Mouse (Mus musculus) kidney, postnatal 0 days (tissue): ENCODE results near the gene Htr3a. TPM values are rescaled to one million over a fixed set of nuclear protein-coding genes. Genes with fewer than 3 reads are reported as not detected.

Source experiments
- ATAC-seq: fragments of 200-750 bp; cut with Nextera tagmentation; replicated peaks from 2 replicates; pipeline ENCODE4 v1.8.0; 2017; ENCODE audit warnings: low read depth, moderate number of reproducible peaks, moderate TSS enrichment, moderate library complexity; ENCODE audit not compliant: low FRiP score
- DNase-seq: peaks from one replicate; pipeline ENCODE4 v3.0.0-alpha.2; 2016; ENCODE audit warnings: low spot score
- H3K27ac ChIP-seq: fragments of 300-500 bp; sonication (generic); 2 replicates; pipeline ENCODE4 v1.5.1; 2014; ENCODE audit warnings: mild to moderate bottlenecking
- H3K27me3 ChIP-seq: fragments of 300-500 bp; sonication (generic); 2 replicates; pipeline ENCODE4 v1.6.1; 2014; ENCODE audit warnings: low read length, mixed read lengths; ENCODE audit not compliant: insufficient read depth
- H3K36me3 ChIP-seq: fragments of 300-500 bp; sonication (generic); 2 replicates; pipeline ENCODE4 v1.6.1; 2014; ENCODE audit warnings: low read length, mixed read lengths; ENCODE audit not compliant: insufficient read depth
- H3K4me1 ChIP-seq: fragments of 300-500 bp; sonication (generic); replicated peaks from 2 replicates; pipeline ENCODE4 v1.6.1; 2014; ENCODE audit warnings: antibody characterized with exemption, low read length, mixed read lengths; ENCODE audit not compliant: insufficient read depth
- H3K4me2 ChIP-seq: fragments of 300-500 bp; sonication (generic); 2 replicates; pipeline ENCODE4 v1.6.1; 2014; ENCODE audit warnings: mild to moderate bottlenecking, low read length, moderate library complexity, mixed read lengths
- H3K4me3 ChIP-seq: fragments of 300-500 bp; sonication (generic); replicated peaks from 2 replicates; pipeline ENCODE4 v1.5.1; 2014; ENCODE audit warnings: low read depth, low read length
- H3K9ac ChIP-seq: fragments of 300-500 bp; sonication (generic); 2 replicates; pipeline ENCODE4 v1.6.1; 2014; ENCODE audit warnings: low read depth, low read length
- H3K9me3 ChIP-seq: fragments of 300-500 bp; sonication (generic); replicated peaks from 2 replicates; pipeline ENCODE4 v1.6.1; 2016; ENCODE audit warnings: low read length, inconsistent platforms, mixed read lengths
- CTCF ChIP-seq: IDR thresholded peaks from 2 replicates; pipeline ENCODE4 v1.5.1; 2016; ENCODE audit warnings: antibody characterized with exemption, low read depth, mild to moderate bottlenecking, moderate library complexity
- WGBS: fragments of 180-500 bp; shearing (Covaris S2); extraction: QIAGEN DNeasy Blood & Tissue Kit; methylation state at CpG from one replicate; pipeline ENCODE4 v1.1.7; 2014; 5-methylcytosine and 5-hydroxymethylcytosine counted together
- polyA plus RNA-seq: library from polyadenylated mRNA; unstranded; fragments of >200 nt; fragmentation: Nextera tagmentation; extraction: Ambion mirVana; gene quantifications from 2 replicates; pipeline ENCODE4 v1.2.1, GENCODE M21; 2015

The Htr3a gene
- polyA plus RNA-seq, 1 experiment from 2014 or later, result 0.46 TPM

DNA sequence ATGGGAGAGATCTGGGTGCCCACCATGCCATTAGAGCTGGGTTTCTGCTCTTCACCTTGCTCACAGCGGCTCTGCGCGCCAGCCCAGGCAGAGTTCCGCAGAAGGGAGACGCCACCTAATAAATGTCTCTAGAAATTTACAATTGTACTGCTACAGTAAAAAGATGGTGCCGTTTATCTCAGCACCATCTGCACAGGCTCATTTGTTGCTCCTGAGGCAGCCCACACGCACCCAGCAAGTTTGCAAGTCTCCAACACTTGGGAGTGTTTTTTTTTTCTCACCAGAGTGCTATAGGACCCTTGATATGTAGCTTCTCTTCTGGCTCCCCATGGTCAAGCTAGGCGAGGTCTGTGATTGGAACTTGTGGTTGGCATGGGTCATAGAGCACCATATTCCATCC lies 38.0 kb downstream of the Htr3a start:
- DNase-seq, result no peak
- no peaks in the 10 kb centered on the region for H3K9me3 ChIP-seq
- no peak overlapping the region for H3K4me2 ChIP-seq
- H3K36me3 ChIP-seq, result no peaks in the 10 kb centered on the region
- H3K4me3 ChIP-seq, result no peak overlapping the region
- WGBS, result 53% methylated on average over 8 of the region's 8 CpGs
- H3K27ac ChIP-seq, result no peak overlapping the region
- no peak for TF ChIP-seq CTCF
- H3K27me3 ChIP-seq, result no peaks in the 10 kb centered on the region
- ATAC-seq, result no peak
- H3K4me1 ChIP-seq, result no peaks in the 10 kb centered on the region
- no peak overlapping the region for H3K9ac ChIP-seq

DNA sequence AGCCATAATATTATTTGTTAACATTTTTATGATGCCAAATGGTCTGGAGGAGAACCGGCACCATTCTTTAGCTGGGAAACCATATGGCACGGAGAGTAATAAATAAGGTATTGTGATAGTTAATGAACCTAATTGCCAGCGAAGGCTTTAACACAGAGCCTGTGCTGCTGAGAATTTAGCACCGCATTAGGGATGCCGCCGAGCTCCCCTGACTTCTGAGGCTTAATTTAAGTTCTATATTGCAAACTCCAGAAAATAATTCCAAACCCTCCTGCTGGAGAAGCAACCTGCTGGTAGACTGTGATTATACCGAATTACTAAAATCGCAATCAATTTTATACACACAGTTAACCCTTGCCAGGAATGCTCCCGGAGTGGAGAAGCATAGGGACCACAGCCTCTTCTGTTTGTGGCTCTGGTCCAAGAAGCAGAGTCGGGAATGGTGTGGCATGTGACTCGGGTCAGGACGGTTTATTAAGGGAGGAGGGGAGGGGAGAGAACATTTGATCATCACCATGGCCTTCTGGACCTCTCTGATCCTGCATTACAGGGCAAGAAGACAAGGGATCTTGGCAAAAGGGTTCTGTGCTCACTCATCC lies 44.3 kb downstream of the Htr3a start:
- no peak for TF ChIP-seq CTCF
- Histone ChIP-seq H3K4me1 (no peaks in the 10 kb centered on the region), H3K9ac (no peak overlapping the region), H3K36me3 (no peaks in the 10 kb centered on the region), H3K27ac (no peak overlapping the region), H3K4me2 (no peak overlapping the region), H3K4me3 (no peak overlapping the region), H3K27me3 (no peaks in the 10 kb centered on the region), H3K9me3 (no peaks in the 10 kb centered on the region)
- no peak for DNase-seq
- ATAC-seq, result no peak
- WGBS, result 42% methylated on average over 12 of the region's 12 CpGs

- H3K4me2 ChIP-seq, result no peak overlapping the region
- H3K27ac ChIP-seq, result no peak overlapping the region
- H3K27me3 ChIP-seq, result no peaks in the 10 kb centered on the region
- WGBS, result 53% methylated on average over 9 of the region's 9 CpGs
- no peak for TF ChIP-seq CTCF
- DNase-seq (no peak), ATAC-seq (no peak)
- no peak overlapping the region for H3K9ac ChIP-seq
- H3K4me1 ChIP-seq, result no peaks in the 10 kb centered on the region
- no peaks in the 10 kb centered on the region for H3K9me3 ChIP-seq
- H3K36me3 ChIP-seq, result no peaks in the 10 kb centered on the region
- no peak overlapping the region for H3K4me3 ChIP-seq
Observed at GRCm38 (mm10) chr9:48865235-48865634, 45.7 kb downstream of the Htr3a start.

DNA sequence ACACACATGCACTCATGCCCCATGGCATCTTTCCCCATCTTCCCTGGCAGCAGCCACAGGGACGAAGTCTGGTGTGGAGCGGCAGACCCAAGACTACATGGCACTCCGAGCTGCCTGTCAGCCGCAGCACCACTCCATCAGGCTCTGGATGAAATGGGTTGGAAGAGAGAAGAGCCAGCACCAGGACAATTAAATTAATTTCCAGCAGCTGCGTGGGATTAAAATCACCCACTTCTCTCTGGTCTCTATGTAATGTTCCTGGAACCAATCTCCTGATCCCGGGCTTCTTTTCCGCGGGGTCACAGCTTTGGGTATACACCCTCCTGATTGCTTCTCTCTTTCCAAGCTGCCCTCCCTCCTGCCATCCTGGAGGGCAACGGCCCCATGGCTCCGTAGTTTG lies 49.4 kb downstream of the Htr3a start:
- Histone ChIP-seq H3K27me3 (no peaks in the 10 kb centered on the region), H3K4me2 (no peak overlapping the region), H3K4me1 (no peaks in the 10 kb centered on the region), H3K9me3 (no peaks in the 10 kb centered on the region), H3K27ac (no peak overlapping the region), H3K4me3 (no peak overlapping the region), H3K9ac (no peak overlapping the region), H3K36me3 (no peaks in the 10 kb centered on the region)
- no peak for DNase-seq
- TF ChIP-seq CTCF, result no peak
- WGBS, result 84% methylated on average over 10 of the region's 10 CpGs
- ATAC-seq, result no peak

- 2% methylated on average over 6 of the region's 6 CpGs for WGBS
- Histone ChIP-seq H3K4me2 (no peak overlapping the region), H3K4me1 (no peaks in the 10 kb centered on the region), H3K27me3 (no peaks in the 10 kb centered on the region), H3K27ac (no peak overlapping the region), H3K36me3 (no peaks in the 10 kb centered on the region), H3K9ac (no peak overlapping the region), H3K9me3 (no peaks in the 10 kb centered on the region), H3K4me3 (no peak overlapping the region)
- ATAC-seq (peak; percentile 71), DNase-seq (peak; percentile 88)
- peak; percentile 94 for TF ChIP-seq CTCF
Observed at GRCm38 (mm10) chr9:48860526-48860845, 50.4 kb downstream of the Htr3a start.

DNA sequence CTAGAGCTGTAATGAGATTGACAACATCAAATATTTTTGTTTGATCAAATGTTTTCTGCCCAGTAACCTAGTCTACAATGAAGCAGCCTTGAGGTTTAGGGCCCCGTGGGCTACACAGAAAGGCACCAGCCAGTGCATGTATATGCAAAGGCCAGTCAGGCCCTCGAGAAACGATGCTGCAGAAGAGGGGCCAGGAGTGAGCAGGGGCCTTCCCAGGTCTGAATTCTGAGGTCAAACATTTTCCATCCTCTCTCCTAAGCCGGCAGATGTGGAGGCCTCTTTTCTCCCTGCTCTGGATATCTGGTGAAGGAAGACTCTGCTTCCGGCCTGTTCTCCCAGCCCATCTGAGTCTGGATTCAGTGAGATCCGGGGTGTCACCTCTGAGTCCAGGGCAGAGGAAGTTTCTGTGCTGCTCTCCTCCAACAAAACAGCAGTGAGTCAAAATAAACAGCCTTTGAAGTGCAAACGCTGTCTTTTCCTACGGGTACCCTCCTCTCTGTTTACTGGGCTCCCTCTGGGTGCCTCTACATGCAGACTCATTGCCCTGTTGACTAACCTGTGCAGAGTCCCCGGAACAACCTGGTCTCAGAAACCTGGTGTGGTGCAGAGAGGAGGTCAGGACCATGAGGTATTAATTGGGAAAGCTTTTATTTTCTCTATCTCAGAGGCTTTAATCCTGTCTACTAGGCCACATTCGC lies 50.9 kb downstream of the Htr3a start:
- Histone ChIP-seq H3K4me2 (no peak overlapping the region), H3K9ac (no peak overlapping the region), H3K9me3 (no peaks in the 10 kb centered on the region), H3K4me3 (no peak overlapping the region), H3K27me3 (no peaks in the 10 kb centered on the region), H3K4me1 (no peaks in the 10 kb centered on the region), H3K27ac (no peak overlapping the region), H3K36me3 (no peaks in the 10 kb centered on the region)
- WGBS, result 33% methylated on average over 10 of the region's 10 CpGs
- TF ChIP-seq CTCF, result no peak
- DNase-seq, result no peak
- ATAC-seq, result no peak

GRCm38 (mm10) chr9:48857944-48858343 lies 53.0 kb downstream of the Htr3a start:
- TF ChIP-seq CTCF, result no peak
- Histone ChIP-seq H3K27ac (no peak overlapping the region), H3K4me1 (no peaks in the 10 kb centered on the region), H3K36me3 (no peaks in the 10 kb centered on the region), H3K9me3 (no peaks in the 10 kb centered on the region), H3K4me2 (no peak overlapping the region), H3K27me3 (no peaks in the 10 kb centered on the region), H3K9ac (no peak overlapping the region), H3K4me3 (no peak overlapping the region)
- ATAC-seq (no peak), DNase-seq (no peak)
- WGBS, result 74% methylated on average over 7 of the region's 7 CpGs
